Mouse (Mus musculus) megakaryocyte, embryonic 14.5 days (primary cell): Measurements from ENCODE around the gene Pde4b.

Experiments
- FLI1 ChIP-seq: IDR thresholded peaks from 2 replicates; pipeline ENCODE4 v1.6.1; 2012; ENCODE audit warnings: low read length, inconsistent platforms, mixed read lengths
- GATA1 ChIP-seq: IDR thresholded peaks from 3 replicates; pipeline ENCODE4 v1.6.1; 2012; ENCODE audit warnings: mixed read lengths, low read length, inconsistent platforms, borderline replicate concordance

DNA sequence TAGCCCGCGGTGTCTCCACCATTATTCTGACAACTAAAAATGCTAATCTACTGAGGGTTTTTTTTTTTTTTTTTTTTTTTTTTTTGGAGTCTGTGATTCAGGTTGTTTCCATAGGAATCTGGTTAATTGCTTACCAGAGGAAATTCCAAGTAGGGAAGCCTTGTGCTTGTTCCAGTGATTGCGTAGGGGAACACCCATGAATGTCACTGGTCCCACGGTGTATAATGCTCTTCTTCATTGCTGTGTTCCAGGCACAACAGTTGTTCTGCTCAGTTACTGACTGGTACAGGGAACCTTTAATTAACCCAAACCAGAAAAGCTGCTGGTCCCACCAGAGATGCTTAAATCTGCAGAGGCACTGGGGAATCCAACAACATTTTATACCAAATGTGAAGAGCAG lies 506.3 kb downstream of the Pde4b start:
- no peak for TF ChIP-seq GATA1
- no peak for TF ChIP-seq FLI1
